Mouse (Mus musculus) limb, embryonic 12.5 days (tissue): ENCODE results near the gene Hyal3. TPM values are rescaled to one million over a fixed set of nuclear protein-coding genes. Genes with fewer than 3 reads are reported as not detected.
A peak's percentile ranks its signal among the peaks of the same experiment; 100 is the strongest.

Experiments
- ATAC-seq: fragments of 200-750 bp; cut with Nextera tagmentation; 2 replicates; pipeline ENCODE4 v1.8.0; 2017; ENCODE audit warnings: low read depth, moderate TSS enrichment; ENCODE audit not compliant: insufficient number of reproducible peaks, insufficient read depth, low FRiP score, low TSS enrichment
- H3K27ac ChIP-seq: fragments of 300-500 bp; sonication (generic); 2 replicates; pipeline ENCODE4 v1.5.1; 2016; ENCODE audit warnings: mild to moderate bottlenecking, moderate library complexity
- H3K27me3 ChIP-seq: fragments of 300-500 bp; sonication (generic); 2 replicates; pipeline ENCODE4 v1.6.1; 2016; ENCODE audit warnings: mild to moderate bottlenecking, moderate library complexity
- H3K36me3 ChIP-seq: fragments of 300-500 bp; sonication (generic); 2 replicates; pipeline ENCODE4 v1.6.1; 2016; ENCODE audit warnings: mild to moderate bottlenecking, moderate library complexity
- H3K4me1 ChIP-seq: fragments of 300-500 bp; sonication (generic); replicated peaks from 2 replicates; pipeline ENCODE4 v1.6.1; 2016
- H3K4me2 ChIP-seq: fragments of 300-500 bp; sonication (generic); 2 replicates; pipeline ENCODE4 v1.6.1; 2016; ENCODE audit warnings: mild to moderate bottlenecking, moderate library complexity
- H3K4me3 ChIP-seq: fragments of 300-500 bp; sonication (generic); replicated peaks from 2 replicates; pipeline ENCODE4 v1.5.1; 2016; ENCODE audit warnings: mild to moderate bottlenecking
- H3K9ac ChIP-seq: fragments of 300-500 bp; sonication (generic); replicated peaks from 2 replicates; pipeline ENCODE4 v1.6.1; 2016; ENCODE audit warnings: mild to moderate bottlenecking, moderate library complexity
- H3K9me3 ChIP-seq: fragments of 300-500 bp; sonication (generic); 2 replicates; pipeline ENCODE4 v1.6.1; 2016; ENCODE audit warnings: mild to moderate bottlenecking, moderate library complexity
- WGBS: fragments of 180-500 bp; shearing (Covaris S2); methylation state at CpG from one replicate; pipeline ENCODE4 v1.1.7; 2016; 5-methylcytosine and 5-hydroxymethylcytosine counted together
- polyA plus RNA-seq: library from polyadenylated mRNA; unstranded; fragments of >200 nt; fragmentation: Nextera tagmentation; extraction: Ambion mirVana; gene quantifications from 2 replicates; pipeline ENCODE4 v1.2.1, GENCODE M21; 2016

Hyal3 gene
- polyA plus RNA-seq, 1 experiment from 2014 or later: 1.4 TPM

DNA sequence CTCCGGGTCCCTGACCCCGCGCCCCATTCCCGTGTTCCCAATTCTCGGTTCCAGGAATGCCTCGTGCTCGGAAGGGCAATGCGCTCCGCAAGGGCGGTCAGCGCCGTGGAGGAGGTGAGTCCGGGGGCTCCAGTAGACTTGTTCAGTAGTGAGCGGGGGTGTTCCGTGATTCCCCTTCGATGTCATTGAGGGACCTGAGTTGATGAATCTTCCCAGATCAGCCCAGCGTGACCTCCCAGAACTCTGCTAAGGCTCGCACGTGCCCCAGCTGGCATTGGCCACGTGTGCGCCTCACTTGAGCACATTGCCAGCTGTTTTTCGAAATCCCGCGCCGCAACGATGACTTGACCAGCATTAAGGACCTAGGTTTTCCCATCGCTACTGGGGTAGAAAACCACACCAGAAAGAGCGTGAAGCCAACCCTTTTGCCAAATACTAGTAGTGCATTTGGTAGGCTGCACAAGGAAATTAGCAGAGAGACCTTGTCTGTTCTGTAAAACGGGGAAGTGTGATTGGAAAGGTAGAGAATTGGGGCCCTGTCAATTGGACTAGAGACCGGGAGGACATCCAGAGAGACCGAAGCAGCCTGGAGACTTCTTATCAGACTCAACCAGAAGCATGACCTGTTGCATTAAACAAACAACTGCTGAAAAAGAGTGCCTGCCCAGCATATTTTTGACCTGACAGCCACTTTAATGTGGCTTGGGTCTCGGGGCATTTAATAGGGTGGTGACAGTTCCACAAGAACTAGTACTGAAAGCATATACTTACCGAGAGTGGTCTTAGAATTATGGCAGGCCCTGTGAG lies 7.4 kb downstream of the Hyal3 start:
- WGBS: 4% methylated on average over 33 of the region's 33 CpGs
- Histone ChIP-seq H3K27ac (no peak overlapping the region), H3K4me3 (peak overlapping the region; percentile 75), H3K36me3 (peaks cover 49% of the 10 kb centered on the region), H3K9ac (peak overlapping the region; percentile 62), H3K4me2 (peak overlapping the region; percentile 81), H3K4me1 (peaks cover 8% of the 10 kb centered on the region), H3K9me3 (no peaks in the 10 kb centered on the region), H3K27me3 (no peaks in the 10 kb centered on the region)
- no peak for ATAC-seq

DNA sequence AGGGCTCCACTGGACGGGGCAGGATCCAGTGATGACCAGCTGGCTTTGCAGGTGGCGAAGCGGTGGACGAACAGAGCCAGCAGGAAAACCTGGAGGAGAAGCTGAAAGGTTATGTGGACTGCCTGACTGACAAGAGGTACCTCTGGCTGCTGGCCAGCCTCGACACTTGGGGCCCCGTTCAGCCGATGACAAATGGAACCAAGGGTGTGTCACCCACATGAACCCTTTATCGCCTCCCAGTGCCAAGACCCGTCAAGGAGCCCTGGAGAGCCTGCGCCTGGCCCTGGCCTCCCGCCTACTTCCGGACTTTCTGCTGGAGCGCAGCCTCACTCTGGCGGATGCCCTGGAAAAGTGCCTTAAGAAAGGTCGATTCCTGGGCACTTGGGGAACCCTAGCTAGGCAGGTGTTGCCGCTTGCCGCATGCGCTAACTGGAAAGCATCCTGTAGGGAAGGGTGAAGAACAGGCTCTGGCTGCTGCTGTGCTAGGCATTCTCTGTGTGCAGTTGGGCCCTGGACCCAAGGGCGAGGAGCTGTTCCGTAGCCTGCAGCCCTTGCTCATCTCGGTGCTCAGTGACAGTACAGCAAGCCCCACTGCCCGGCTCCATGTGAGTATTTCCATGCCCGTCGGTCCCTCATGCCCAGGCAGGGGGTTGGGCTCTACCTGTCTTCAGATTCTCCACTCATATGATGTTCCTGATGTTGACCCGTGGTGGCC lies 9.6 kb downstream of the Hyal3 start:
- H3K4me3 ChIP-seq: no peak overlapping the region
- WGBS: 91% methylated on average over 25 of the region's 25 CpGs
- no peak overlapping the region for H3K9ac ChIP-seq
- H3K27ac ChIP-seq: no peak overlapping the region
- H3K4me1 ChIP-seq: peaks cover 11% of the 10 kb centered on the region
- H3K4me2 ChIP-seq: no peak overlapping the region
- no peak for ATAC-seq
- H3K9me3 ChIP-seq: no peaks in the 10 kb centered on the region
- H3K27me3 ChIP-seq: no peaks in the 10 kb centered on the region
- peaks cover 52% of the 10 kb centered on the region for H3K36me3 ChIP-seq

GRCm38 (mm10) chr9:107590773-107591060 lies 10.1 kb downstream of the Hyal3 start:
- Histone ChIP-seq H3K27ac (no peak overlapping the region), H3K27me3 (no peaks in the 10 kb centered on the region), H3K4me3 (no peak overlapping the region), H3K4me2 (no peak overlapping the region), H3K4me1 (peaks cover 11% of the 10 kb centered on the region), H3K9me3 (no peaks in the 10 kb centered on the region), H3K36me3 (peaks cover 52% of the 10 kb centered on the region), H3K9ac (no peak overlapping the region)
- WGBS: 95% methylated on average over 6 of the region's 6 CpGs
- ATAC-seq: no peak

DNA sequence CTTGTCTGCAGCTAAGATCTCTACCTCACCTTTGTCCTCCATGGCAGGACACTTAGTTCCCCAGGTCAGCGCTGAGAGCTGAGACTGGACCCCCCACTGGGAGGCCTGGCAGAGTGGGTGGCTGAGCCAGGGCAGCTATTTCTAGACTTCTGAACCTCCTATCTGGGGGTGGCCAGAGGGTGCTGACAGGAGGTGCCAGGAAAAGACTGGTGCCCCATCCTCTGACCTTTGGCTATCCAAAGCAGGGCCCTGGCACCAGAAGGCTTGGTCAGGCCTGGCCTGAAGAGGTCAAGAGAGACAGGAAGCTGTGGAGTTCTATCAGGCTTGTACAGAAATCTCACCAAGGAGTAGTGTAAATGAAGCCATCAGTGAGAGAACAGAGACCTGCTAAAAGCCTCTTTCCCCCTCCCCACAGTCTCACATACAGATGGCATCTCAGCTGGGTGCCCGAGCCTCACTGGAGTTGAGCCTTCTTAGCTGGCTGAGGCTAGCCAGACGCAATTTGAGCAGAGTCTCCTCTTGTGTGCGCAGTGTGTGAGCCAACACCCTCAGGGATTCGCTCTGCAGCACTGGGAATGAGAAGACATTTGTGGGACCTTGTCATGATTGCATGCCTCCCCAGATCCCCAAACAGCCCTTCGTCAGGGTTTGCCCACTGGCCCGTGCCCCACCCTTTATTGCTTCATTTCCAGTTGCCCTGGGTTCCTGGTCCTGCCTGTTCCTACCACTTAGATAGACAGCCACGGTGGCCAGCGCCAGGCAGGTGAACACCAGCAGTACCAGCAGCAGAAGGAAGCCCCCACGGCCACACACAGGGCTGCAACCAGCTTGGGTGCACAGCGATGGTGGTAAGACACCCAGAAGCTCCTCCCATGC lies 12.7 kb downstream of the Hyal3 start:
- H3K4me1 ChIP-seq: peaks cover 7% of the 10 kb centered on the region
- no peak overlapping the region; the same call in 1 of the 2 replicates for H3K9ac ChIP-seq
- H3K36me3 ChIP-seq: peaks cover 53% of the 10 kb centered on the region
- no peaks in the 10 kb centered on the region for H3K27me3 ChIP-seq
- H3K9me3 ChIP-seq: no peaks in the 10 kb centered on the region
- no peak overlapping the region for H3K4me2 ChIP-seq
- no peak overlapping the region for H3K27ac ChIP-seq
- H3K4me3 ChIP-seq: no peak overlapping the region
- WGBS: 82% methylated on average over 11 of the region's 11 CpGs
- no peak for ATAC-seq

GRCm38 (mm10) chr9:107594281-107595062 lies 13.9 kb downstream of the Hyal3 start:
- H3K4me1 ChIP-seq: 0 out of 2 replicates have a peak, but pooled peaks cover 3% of the 10 kb centered on the region
- H3K27me3 ChIP-seq: peaks cover 6% of the 10 kb centered on the region
- ATAC-seq: no peak
- no peak overlapping the region for H3K27ac ChIP-seq
- H3K4me3 ChIP-seq: no peak overlapping the region
- WGBS: 72% methylated on average over 8 of the region's 8 CpGs
- H3K9ac ChIP-seq: no peak overlapping the region
- H3K9me3 ChIP-seq: no peaks in the 10 kb centered on the region
- H3K4me2 ChIP-seq: no peak overlapping the region
- H3K36me3 ChIP-seq: peaks cover 54% of the 10 kb centered on the region

GRCm38 (mm10) chr9:107596619-107597569 lies 16.3 kb downstream of the Hyal3 start:
- H3K9me3 ChIP-seq: no peaks in the 10 kb centered on the region
- peaks cover 29% of the 10 kb centered on the region for H3K36me3 ChIP-seq
- no peak overlapping the region for H3K9ac ChIP-seq
- 92% methylated on average over 11 of the region's 11 CpGs for WGBS
- H3K4me2 ChIP-seq: no peak overlapping the region
- ATAC-seq: no peak
- no peak overlapping the region for H3K27ac ChIP-seq
- no peak overlapping the region for H3K4me3 ChIP-seq
- H3K4me1 ChIP-seq: 0 out of 2 replicates have a peak, but pooled peaks cover 3% of the 10 kb centered on the region
- H3K27me3 ChIP-seq: peaks cover 8% of the 10 kb centered on the region

- Histone ChIP-seq H3K4me3 (no peak overlapping the region), H3K9ac (no peak overlapping the region), H3K4me1 (peaks cover 15% of the 10 kb centered on the region), H3K9me3 (no peaks in the 10 kb centered on the region), H3K4me2 (no peak overlapping the region), H3K27ac (no peak overlapping the region), H3K36me3 (peaks cover 14% of the 10 kb centered on the region), H3K27me3 (peaks cover 8% of the 10 kb centered on the region)
- no peak for ATAC-seq
- 85% methylated on average over 5 of the region's 5 CpGs for WGBS
Measured at GRCm38 (mm10) chr9:107598385-107598784, 17.8 kb downstream of the Hyal3 start.

- Histone ChIP-seq H3K27me3 (peaks cover 8% of the 10 kb centered on the region), H3K36me3 (peaks cover 4% of the 10 kb centered on the region; the same call in 1 of the 2 replicates), H3K4me2 (no peak overlapping the region), H3K4me3 (no peak overlapping the region), H3K4me1 (peaks cover 24% of the 10 kb centered on the region), H3K27ac (no peak overlapping the region), H3K9me3 (no peaks in the 10 kb centered on the region), H3K9ac (no peak overlapping the region)
- no peak for ATAC-seq
- WGBS: 76% methylated on average over 9 of the region's 9 CpGs
Measured at GRCm38 (mm10) chr9:107599433-107599832, 18.8 kb downstream of the Hyal3 start.

DNA sequence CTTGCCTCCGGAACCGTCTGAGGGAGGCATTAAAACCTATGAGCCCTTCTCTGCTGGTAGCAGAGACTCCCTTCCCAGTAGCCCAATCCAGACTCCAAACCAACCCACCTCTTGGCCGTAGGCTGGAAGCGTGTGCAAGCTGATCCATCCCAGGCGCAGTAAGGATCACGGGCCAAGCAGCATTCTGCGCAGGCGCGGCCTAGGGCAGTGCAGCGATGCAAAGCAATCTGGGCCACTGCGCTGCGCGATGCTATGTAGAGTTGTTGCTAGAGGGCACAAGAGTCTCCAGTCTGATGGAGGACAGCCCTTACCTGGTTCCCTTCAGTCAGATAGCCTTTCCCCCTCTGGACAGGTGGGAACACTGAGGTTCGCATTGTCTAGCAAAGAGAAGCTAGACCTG lies 19.2 kb downstream of the Hyal3 start:
- Histone ChIP-seq H3K4me2 (no peak overlapping the region), H3K27ac (no peak overlapping the region), H3K36me3 (peaks cover 4% of the 10 kb centered on the region; the same call in 1 of the 2 replicates), H3K27me3 (peaks cover 8% of the 10 kb centered on the region), H3K9ac (no peak overlapping the region), H3K4me3 (no peak overlapping the region), H3K9me3 (no peaks in the 10 kb centered on the region), H3K4me1 (peaks cover 26% of the 10 kb centered on the region)
- ATAC-seq: no peak
- 69% methylated on average over 14 of the region's 14 CpGs for WGBS

- H3K9ac ChIP-seq: no peak overlapping the region
- no peak for ATAC-seq
- H3K4me1 ChIP-seq: peaks cover 35% of the 10 kb centered on the region
- no peak overlapping the region for H3K27ac ChIP-seq
- no peak overlapping the region for H3K4me3 ChIP-seq
- 79% methylated on average over 12 of the region's 12 CpGs for WGBS
- peaks cover 4% of the 10 kb centered on the region; the same call in 1 of the 2 replicates for H3K36me3 ChIP-seq
- no peaks in the 10 kb centered on the region for H3K9me3 ChIP-seq
- H3K4me2 ChIP-seq: no peak overlapping the region
- H3K27me3 ChIP-seq: peaks cover 8% of the 10 kb centered on the region
Measured at GRCm38 (mm10) chr9:107600745-107601144, 20.1 kb downstream of the Hyal3 start.
